9 mouse cellular contexts compared by ENCODE assay signal in genomic region chr9:58311191-58311910, GRCm38 (mm10). TPM values are rescaled to one million over a fixed set of nuclear protein-coding genes. Genes with fewer than 3 reads are reported as not detected.
DNase-seq lines count a peak whose midpoint lies in the region; ATAC-seq and TF ChIP-seq lines count a peak whose summit lies in the region.
"Had no signal": no experiment of that assay in that cellular context is flagged by ENCODE, and none has a peak within 500 bp of the region (broad histone marks: within the 10 kb centered on the region; RNA-seq: fewer than 3 reads in every experiment).

No protein-coding gene starts in this region.

- peak overlapping the region; percentile 58 for H3K4me2 ChIP-seq in forebrain, embryonic 14.5 days (ENCODE audit: low read length)
- peak overlapping the region; percentile 88 for H3K4me2 ChIP-seq in kidney, embryonic 16.5 days (replicated peaks; ENCODE audit: low read depth, low read length)
- H3K4me2 ChIP-seq in midbrain, embryonic 12.5 days (replicated peaks): peak overlapping the region; percentile 60

- peaks cover 24% of the 10 kb centered on the region for H3K27me3 ChIP-seq in forebrain, embryonic 14.5 days (replicated peaks; ENCODE audit: control insufficient read depth, insufficient read depth, low read length)
- H3K27me3 ChIP-seq in kidney, embryonic 16.5 days (ENCODE audit: insufficient read depth, low read length): no peaks in the 10 kb centered on the region
- peaks cover 36% of the 10 kb centered on the region for H3K27me3 ChIP-seq in midbrain, embryonic 12.5 days

- no peak for DNase-seq in layer of hippocampus, adult 2 months (ENCODE audit: low spot score in 2 of 2)
- DNase-seq in layer of hippocampus, postnatal 14 days (ENCODE audit: low spot score in 2 of 2): no peak
- no peak for DNase-seq in forebrain, embryonic 14.5 days (ENCODE audit: low spot score)
- no peak for DNase-seq in layer of hippocampus, adult 18-20 months (ENCODE audit: low spot score in 2 of 2)
- DNase-seq in cerebellum, adult 9-10 months: no peak

- peak overlapping the region; percentile 58 for H3K9ac ChIP-seq in forebrain, embryonic 14.5 days (ENCODE audit: low read length)
- peak overlapping the region; percentile 76 for H3K9ac ChIP-seq in kidney, embryonic 16.5 days (replicated peaks; ENCODE audit: low read length)
- no peak overlapping the region; the same call in 1 of the 2 replicates for H3K9ac ChIP-seq in midbrain, embryonic 12.5 days (replicated peaks)

- ATAC-seq in forebrain, embryonic 14.5 days: no peak
- ATAC-seq in kidney, embryonic 16.5 days (ENCODE audit: low FRiP score, low TSS enrichment): no peak
- ATAC-seq in midbrain, embryonic 12.5 days (ENCODE audit: low FRiP score, low read depth): no peak
- ATAC-seq in frontal cortex, adult (ENCODE audit: low TSS enrichment): no peak

- H3K4me1 ChIP-seq in forebrain, embryonic 14.5 days (ENCODE audit: control insufficient read depth, insufficient read depth, low read length): peaks cover 38% of the 10 kb centered on the region
- peaks cover 70% of the 10 kb centered on the region for H3K4me1 ChIP-seq in kidney, embryonic 16.5 days (ENCODE audit: insufficient read depth, low read length)
- H3K4me1 ChIP-seq in midbrain, embryonic 12.5 days: peaks cover 38% of the 10 kb centered on the region

- WGBS in forebrain, embryonic 14.5 days: 57% methylated on average over 33 of the region's 33 CpGs
- 58% methylated on average over 33 of the region's 33 CpGs for WGBS in kidney, embryonic 16.5 days
- WGBS in midbrain, embryonic 12.5 days: 52% methylated on average over 33 of the region's 33 CpGs

- H3K36me3 ChIP-seq in forebrain, embryonic 14.5 days (ENCODE audit: control insufficient read depth, insufficient read depth, low read length): no peaks in the 10 kb centered on the region
- H3K36me3 ChIP-seq in kidney, embryonic 16.5 days (ENCODE audit: insufficient read depth, low read length): no peaks in the 10 kb centered on the region
- H3K36me3 ChIP-seq in midbrain, embryonic 12.5 days: no peaks in the 10 kb centered on the region

- TF ChIP-seq CTCF in layer of hippocampus, adult 2 months (conservative IDR thresholded peaks at IDR 0.05): peak; percentile 58

- H3K4me3 ChIP-seq in layer of hippocampus, adult 2 months: no peak overlapping the region
- peak overlapping the region; percentile 35 for H3K4me3 ChIP-seq in forebrain, embryonic 14.5 days (ENCODE audit: low read depth, low read length)
- peak overlapping the region; percentile 57 for H3K4me3 ChIP-seq in kidney, embryonic 16.5 days (ENCODE audit: low read length)
- peak overlapping the region; percentile 40 for H3K4me3 ChIP-seq in midbrain, embryonic 12.5 days

- H3K9me3 ChIP-seq in forebrain, embryonic 14.5 days (replicated peaks; ENCODE audit: control insufficient read depth, low read length): no peaks in the 10 kb centered on the region
- H3K9me3 ChIP-seq in kidney, embryonic 16.5 days (ENCODE audit: low read length): no peaks in the 10 kb centered on the region
- no peaks in the 10 kb centered on the region for H3K9me3 ChIP-seq in midbrain, embryonic 12.5 days

- no peak overlapping the region for H3K27ac ChIP-seq in layer of hippocampus, adult 2 months
- no peak overlapping the region for H3K27ac ChIP-seq in forebrain, embryonic 14.5 days (ENCODE audit: low read depth, low read length)
- H3K27ac ChIP-seq in kidney, embryonic 16.5 days (ENCODE audit: low read length): no peak overlapping the region
- H3K27ac ChIP-seq in midbrain, embryonic 12.5 days (replicated peaks): no peak overlapping the region

RNA-seq across cellular contexts. Expression of gene Loxl1, which starts 1.6 kb away (rescaled TPM):
- total RNA-seq in layer of hippocampus, adult 2 months (2021): 1 to 10 TPM; 3.2 to 3.3 TPM
- 1 to 10 TPM; 3.6 to 6.2 TPM for total RNA-seq in layer of hippocampus, postnatal 14 days (2021)
- 9.2 and 11.1 TPM in 2 replicates for polyA plus RNA-seq in forebrain, embryonic 14.5 days (2014; fragmentation: Nextera tagmentation; extraction: Ambion mirVana)
- polyA plus RNA-seq in kidney, embryonic 16.5 days (2015; fragmentation: Nextera tagmentation; extraction: Ambion mirVana): 32.7 and 36.6 TPM in 2 replicates
- 13.4 and 20.1 TPM in 2 replicates for polyA plus RNA-seq in midbrain, embryonic 12.5 days (2016; fragmentation: Nextera tagmentation; extraction: Ambion mirVana)
- total RNA-seq in layer of hippocampus, adult 18-20 months (2021): 1 to 10 TPM; 2.5 to 3.2 TPM

RNA-seq across cellular contexts. Expression of gene Stoml1, which starts 58.4 kb away (rescaled TPM):
- 10 to 100 TPM; 78.6 to 78.7 TPM for total RNA-seq in layer of hippocampus, adult 2 months (2021)
- 10 to 100 TPM; 78.5 to 79.8 TPM for total RNA-seq in layer of hippocampus, postnatal 14 days (2021)
- polyA plus RNA-seq in forebrain, embryonic 14.5 days (2014; fragmentation: Nextera tagmentation; extraction: Ambion mirVana): 75.1 and 81.1 TPM in 2 replicates
- 33.8 and 35.8 TPM in 2 replicates for polyA plus RNA-seq in kidney, embryonic 16.5 days (2015; fragmentation: Nextera tagmentation; extraction: Ambion mirVana)
- 64.1 and 65.2 TPM in 2 replicates for polyA plus RNA-seq in midbrain, embryonic 12.5 days (2016; fragmentation: Nextera tagmentation; extraction: Ambion mirVana)
- 10 to 100 TPM; 77.5 to 80.3 TPM for total RNA-seq in layer of hippocampus, adult 18-20 months (2021)

RNA-seq across cellular contexts. Expression of gene Tbc1d21, which starts 58.9 kb away (rescaled TPM):
- total RNA-seq in layer of hippocampus, adult 2 months (2021): not detected
- total RNA-seq in layer of hippocampus, postnatal 14 days (2021): not detected
- not detected in 2 replicates for polyA plus RNA-seq in forebrain, embryonic 14.5 days (2014; fragmentation: Nextera tagmentation; extraction: Ambion mirVana)
- polyA plus RNA-seq in kidney, embryonic 16.5 days (2015; fragmentation: Nextera tagmentation; extraction: Ambion mirVana): not detected in 2 replicates
- not detected in 2 replicates for polyA plus RNA-seq in midbrain, embryonic 12.5 days (2016; fragmentation: Nextera tagmentation; extraction: Ambion mirVana)
- total RNA-seq in layer of hippocampus, adult 18-20 months (2021): not detected
- polyA plus RNA-seq: liver, embryonic 16.5 days had no signal
